Mouse (Mus musculus) heart, postnatal 0 days (tissue): ENCODE results near the gene Tfrc.
"Not testable (repeated sequence)": the region's sequence is repeated elsewhere in the genome, so short reads cannot be mapped to it uniquely, and the experiment has no call there.

Experiments used
- CTCF ChIP-seq: IDR thresholded peaks from 2 replicates; pipeline ENCODE4 v1.5.1; 2016; ENCODE audit warnings: antibody characterized with exemption, control low read depth, low read depth
- EP300 ChIP-seq: IDR thresholded peaks from 2 replicates; pipeline ENCODE4 v1.6.1; 2016; ENCODE audit warnings: antibody characterized with exemption, low read depth

DNA sequence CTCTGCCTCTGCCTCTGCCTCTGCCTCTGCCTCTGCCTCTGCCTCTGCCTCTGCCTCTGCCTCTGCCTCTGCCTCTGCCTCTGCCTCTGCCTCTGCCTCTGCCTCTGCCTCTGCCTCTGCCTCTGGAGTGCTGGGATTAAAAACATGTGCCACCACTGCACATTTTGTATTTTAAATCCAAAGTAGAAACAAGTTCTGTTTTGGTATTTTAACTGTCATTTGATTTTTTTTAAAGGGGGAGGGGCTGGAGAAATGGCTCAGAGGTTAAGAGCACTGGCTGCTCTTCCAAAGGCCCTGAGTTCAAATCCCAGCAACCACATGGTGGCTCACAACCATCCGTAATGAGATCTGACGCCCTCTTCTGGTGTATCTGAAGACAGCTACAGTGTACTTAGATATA is 32.0 kb downstream of the Tfrc start:
- not testable (repeated sequence) for TF ChIP-seq CTCF, EP300
